Mouse (Mus musculus) megakaryocyte, embryonic 14.5 days (primary cell): ENCODE data around the gene Srebf2.
A peak's percentile ranks its signal among the peaks of the same experiment; 100 is the strongest.

ENCODE experiments used
- FLI1 ChIP-seq: IDR thresholded peaks from 2 replicates; pipeline ENCODE4 v1.6.1; 2012; ENCODE audit warnings: low read length, inconsistent platforms, mixed read lengths
- GATA1 ChIP-seq: IDR thresholded peaks from 3 replicates; pipeline ENCODE4 v1.6.1; 2012; ENCODE audit warnings: mixed read lengths, low read length, inconsistent platforms, borderline replicate concordance

GRCm38 (mm10) chr15:82127426-82128374 lies 19.3 kb upstream of the Srebf2 start, which contains the start of gene Ccdc134:
- peak; percentile 46; the same call in 1 of the 2 replicates for TF ChIP-seq FLI1
- TF ChIP-seq GATA1: no peak
